Mouse (Mus musculus) cortical plate, adult 2 months (tissue): ENCODE results near the gene Psmc3ip.

ENCODE experiments used
- CTCF ChIP-seq: fragments of 200-500 bp; IDR thresholded peaks from 2 replicates; pipeline ENCODE4 v1.5.1; 2011; ENCODE audit warnings: mild to moderate bottlenecking, control low read depth, low read length; ENCODE audit not compliant: insufficient read depth; ENCODE audit errors: extremely low read depth
- POLR2A ChIP-seq: fragments of 200-500 bp; IDR thresholded peaks from 2 replicates; pipeline ENCODE4 v1.6.1; 2011; ENCODE audit warnings: mild to moderate bottlenecking, low read length, control low read depth; ENCODE audit not compliant: insufficient read depth; ENCODE audit errors: extremely low read depth

- no peak for TF ChIP-seq POLR2A
- TF ChIP-seq CTCF = peak; percentile 74
Observed at GRCm38 (mm10) chr11:101057860-101058259, 37.4 kb downstream of the Psmc3ip start.
